Mouse (Mus musculus): ENCODE measurements at regions not wholly inside any gene's neighbourhood (a gene's known extent, or its start where the extent isn't known, plus 50 kb on each side); places are given as distances from the start of the nearest gene placed in this dataset.

DNA sequence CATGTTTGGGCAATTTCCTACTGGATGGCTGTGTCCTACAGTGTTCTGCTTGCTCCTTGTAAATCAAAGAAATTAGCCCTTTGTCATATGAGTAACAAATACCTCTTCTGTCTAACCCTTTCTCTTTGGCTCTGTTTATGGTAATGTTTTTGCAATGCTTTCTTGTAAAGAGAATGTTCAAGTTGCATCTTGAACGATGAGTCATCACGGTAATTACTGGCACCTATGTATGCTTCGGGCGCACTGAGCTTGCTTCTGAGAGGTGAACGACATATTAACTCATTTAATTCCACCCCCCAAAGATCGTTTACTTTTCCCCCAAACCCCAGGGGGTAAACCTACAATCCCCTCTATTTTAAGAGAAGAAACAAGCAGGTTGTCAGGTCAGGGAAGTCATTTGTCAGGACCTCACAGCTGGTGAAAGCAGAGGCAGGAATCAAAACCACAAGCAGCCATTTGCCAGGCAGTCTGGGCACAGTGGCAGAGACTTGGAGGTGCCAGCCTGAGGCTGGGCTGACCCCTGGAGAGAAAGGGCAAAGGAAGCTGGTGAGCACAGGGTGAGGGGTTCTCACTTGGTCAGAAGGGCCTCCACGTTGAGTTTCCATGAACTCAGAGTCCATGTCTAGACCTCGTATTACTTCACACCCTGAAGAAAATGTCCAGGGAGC is 87.6 kb upstream of the Atp1a1 start:
- no peak for DNase-seq

DNA sequence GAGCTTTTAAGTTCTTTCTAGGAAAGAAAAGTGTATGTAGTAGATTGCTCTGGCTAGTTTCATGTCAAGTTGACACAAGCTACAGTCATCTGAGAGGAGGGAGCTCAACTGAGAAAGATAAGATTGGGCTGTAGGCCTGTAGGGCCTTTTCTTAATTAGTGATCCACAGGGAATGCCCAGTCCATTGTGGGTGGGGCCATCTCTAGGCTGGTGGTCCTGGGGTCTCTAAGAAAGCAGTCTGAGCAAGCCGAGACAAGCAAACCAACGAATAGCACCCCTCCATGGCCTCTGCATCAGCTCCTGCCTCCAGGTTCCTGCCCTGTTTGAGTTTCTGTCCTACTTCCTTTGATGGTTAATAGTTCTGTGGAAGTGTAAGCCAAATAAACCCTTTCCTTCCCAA is 86.3 kb upstream of the Atp1a1 start:
- DNase-seq: no peak

DNA sequence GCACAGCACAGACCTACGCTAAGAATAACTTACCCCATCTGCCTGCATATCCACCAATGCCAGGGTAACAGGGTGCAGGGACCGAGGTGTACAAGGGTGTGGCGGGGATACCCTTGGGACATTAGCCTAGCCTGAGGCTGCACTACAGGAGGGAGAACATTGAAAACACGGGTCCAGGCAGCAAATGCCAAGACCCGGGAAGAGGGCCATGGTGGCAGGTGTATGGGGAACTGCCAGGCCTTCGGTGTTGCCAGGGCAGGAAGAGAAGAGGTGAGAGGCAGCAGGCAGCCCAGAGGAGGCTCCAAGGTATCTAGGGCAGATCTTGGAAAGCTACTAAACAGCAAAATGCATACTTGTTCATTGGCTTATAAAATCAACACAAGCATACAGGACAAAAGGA is 85.7 kb upstream of the Atp1a1 start:
- no peak for DNase-seq

DNA sequence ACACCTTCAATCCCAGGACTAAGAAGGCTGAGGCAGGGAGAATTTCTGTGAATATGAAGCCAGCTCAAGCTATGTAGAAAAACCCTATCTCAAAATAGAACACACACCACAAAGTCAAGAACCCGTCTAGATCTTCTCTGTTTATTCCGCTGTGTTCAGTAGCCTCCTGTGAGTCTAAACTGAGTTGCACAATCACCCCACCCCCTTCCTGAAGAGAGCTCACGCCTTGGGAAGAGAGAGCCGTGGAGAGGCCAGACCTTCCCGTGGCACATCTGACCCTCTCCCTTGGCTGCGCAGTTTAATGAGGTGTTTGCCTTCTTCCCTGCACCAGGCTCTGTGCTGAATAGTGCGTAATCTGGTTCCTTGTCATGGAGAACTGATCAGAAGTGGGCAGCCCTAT is 80.7 kb upstream of the Atp1a1 start:
- DNase-seq: peak in 1 of 2 experiments; percentile 33

DNA sequence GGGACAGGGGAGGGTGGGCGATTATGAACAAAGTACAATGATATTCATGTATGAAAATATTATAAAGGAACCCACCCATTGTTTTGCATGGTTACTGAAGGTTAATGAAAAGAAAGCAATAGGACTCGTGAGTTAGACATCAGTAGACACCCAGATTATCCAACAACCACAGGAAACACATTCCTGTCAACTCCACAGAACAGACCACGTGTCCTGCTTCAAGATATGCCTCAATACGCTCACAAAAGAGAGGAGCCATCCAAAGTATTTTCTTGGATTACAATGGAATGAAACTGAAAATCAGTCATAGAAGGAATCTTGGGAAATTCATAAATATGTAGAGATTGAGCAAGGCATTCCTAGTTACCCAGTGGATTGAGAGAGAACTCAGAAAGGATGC is 68.5 kb upstream of the Atp1a1 start:
- no peak for DNase-seq

DNA sequence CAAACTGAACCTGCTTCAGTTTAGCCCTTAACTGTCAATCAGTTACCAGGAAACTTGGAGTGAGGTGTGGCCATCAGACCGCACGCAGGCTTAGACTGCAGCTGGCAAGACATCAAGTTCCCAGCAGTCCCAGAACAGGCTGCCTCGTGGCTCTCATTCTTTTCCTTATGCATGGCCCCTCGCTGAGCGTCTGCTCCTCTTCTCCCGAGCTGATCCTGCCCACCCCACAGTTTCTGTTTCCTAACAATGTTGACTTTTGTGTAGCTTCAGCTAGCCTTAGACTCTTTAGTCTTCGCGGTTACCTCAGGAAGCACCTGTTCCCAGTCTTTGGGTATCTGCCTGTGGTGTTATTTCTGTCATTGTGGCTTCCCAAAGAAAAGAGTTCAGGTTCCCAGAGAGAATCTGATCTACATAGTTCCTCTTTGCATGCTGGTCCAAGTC is 66.1 kb upstream of the Atp1a1 start:
- DNase-seq: peak; percentile 51 to 68

DNA sequence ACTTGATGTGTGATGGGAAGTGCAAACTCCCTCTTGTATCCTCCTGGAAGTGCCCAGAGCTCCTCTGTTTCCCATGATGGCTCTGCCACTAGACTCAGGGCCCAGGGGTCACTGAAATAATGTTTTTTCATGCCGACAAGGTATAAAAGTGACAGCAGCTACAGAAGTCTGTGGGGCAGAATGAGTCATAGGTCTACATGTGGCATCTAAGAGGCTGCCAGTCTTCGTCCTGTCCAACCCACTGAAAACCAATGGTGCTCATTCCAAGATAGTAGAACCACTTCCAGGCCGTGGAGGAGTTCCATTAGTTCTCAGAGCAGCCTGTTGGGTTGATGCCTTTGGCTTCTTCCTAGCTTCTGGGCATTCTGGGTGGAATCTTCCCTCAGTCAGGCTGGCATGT is 65.3 kb upstream of the Atp1a1 start:
- no peak for DNase-seq

DNA sequence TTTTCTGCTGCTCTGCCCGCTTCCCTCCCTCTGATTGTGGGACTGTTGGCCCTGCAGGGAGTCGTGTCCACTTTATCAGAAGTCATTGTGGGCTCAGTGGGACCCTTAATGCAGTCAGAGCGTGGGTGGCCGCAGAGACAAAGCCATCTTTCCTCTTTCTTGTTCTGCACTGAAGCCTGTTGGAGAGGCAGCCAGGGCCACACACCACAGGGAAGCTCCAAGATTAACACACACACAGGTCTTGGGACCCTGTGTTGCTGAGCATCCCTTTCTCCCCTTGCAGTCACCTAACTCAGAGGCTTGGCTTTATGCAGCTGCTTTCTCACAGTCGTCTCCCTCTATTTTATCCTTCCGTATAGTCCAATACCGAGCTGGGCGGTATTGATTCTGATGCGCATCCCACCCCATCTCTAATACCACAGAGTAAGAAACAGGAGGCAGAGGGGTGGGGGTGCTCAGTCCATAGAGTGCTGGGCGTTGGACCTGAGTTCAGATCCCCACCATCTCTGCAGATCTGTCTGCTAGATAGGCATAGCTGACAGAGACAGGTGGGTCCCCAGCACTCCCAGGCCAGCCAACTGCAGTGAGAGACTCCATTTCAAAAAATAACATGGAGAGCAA is 63.4 kb upstream of the Atp1a1 start:
- no peak for DNase-seq

DNA sequence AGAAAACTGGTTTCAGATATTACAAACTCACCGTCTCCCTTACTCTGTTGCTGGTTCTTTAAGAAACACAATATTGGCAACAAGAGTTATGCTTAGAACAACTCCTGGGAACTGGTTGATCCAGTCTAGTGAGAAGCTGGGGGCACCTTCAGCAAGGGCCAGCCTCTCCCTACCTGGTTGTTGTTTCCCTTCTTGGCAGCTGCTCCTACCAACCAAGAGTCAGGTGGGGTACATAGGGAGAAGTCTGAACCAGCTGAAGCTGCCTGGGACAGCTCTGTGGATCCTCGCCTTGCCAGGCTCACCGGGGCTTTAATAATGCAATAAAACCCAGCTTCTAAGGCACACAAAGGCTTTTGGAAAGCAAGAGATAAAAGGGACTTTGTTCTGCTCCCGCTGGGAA is 62.7 kb upstream of the Atp1a1 start:
- peak; percentile 38 to 59 for DNase-seq

DNA sequence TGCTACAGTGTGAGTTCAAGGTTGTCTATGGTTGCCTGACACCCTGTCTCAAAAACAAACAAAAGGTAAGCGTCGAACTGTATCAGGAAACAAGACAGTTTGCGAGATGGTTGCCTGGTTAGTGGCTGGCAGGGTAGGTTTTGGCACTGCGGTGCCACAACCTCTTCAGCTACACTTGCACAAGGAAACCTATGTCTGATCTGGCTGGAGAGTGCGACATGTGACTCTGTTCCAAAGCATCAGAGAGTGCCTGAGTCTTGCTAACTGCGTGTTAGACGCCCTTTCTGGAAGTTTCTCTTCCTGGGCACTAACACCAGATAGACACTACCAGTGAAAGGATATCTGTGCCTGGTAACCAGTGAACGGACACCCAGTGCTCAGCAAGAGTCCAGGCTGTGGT is 62.1 kb upstream of the Atp1a1 start:
- no peak for DNase-seq

DNA sequence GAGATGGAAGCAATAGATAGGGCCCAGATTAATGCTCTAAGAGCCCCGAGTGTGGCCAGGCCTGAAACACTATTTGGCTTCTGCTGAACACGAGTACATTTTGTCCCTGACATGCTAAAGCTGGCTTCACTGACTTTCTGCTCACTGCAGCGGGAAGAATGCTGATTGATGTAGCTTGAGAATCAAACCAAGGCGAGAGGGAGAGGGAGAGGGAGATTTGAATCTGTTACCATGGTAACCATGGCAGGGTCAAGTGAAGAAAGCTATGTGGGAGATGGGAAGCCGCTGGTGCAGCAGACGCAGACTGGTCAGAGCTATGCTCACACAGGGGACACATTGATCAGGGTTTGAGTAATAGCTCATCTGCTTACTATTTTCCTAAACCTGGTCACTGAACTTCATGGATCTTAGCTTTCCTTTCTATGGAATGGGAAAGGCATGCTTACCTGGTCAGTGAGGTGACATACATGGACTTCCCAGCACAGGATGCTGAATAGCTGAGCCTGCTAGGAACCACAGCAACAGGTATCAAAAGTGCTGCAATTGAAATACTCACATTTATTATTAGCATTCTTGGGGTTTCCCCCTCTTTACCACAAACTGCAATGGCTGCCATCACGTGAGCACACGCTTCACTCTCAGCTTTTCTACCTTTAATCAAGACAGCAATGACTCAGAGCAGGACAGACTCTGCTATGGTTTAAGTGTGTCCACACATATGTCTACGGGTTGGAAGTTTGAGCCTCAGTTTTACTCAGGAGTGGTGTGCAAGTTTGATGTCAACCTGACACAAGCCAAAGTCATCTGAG is 56.9 kb upstream of the Atp1a1 start:
- DNase-seq: peak in 1 of 2 experiments; percentile 34

DNA sequence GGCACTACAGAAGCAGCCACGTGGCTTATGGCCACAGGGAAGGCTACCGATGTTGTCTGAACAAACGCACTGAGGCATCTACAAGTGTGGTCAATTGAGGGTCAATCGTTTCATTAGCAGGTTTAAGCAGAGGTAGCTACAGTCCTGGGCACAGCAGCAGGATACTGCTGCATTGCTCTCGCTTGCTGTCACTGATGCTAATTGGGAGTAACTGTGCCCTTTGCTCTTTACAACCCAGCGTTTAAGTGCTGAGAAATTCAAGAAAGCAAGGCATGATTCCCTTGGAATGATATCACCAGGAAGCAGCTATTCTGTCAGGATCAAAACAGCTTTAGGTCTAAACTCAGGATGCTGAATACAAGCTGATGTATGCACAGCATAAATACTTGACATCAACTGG is 56.2 kb upstream of the Atp1a1 start:
- no peak for DNase-seq

DNA sequence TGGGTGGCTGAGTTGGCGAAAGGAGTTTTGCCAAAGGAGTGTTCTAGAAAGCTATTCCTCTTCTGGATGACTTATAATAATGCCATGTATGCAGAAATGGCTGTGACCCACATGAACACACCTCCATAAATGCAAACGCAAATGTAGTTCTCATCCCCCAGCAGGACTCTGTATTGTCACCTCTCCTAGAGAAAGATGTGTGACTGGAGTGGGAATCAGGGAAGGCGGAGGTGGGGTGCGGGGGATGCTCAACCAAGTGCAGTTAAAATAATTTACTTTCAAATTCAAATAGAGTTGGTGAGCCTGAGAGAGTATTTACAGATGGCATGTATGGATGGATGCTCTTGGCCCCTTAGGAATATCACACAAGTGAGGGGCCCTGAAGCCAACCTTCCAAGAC is 55.7 kb upstream of the Atp1a1 start:
- no peak for DNase-seq

DNA sequence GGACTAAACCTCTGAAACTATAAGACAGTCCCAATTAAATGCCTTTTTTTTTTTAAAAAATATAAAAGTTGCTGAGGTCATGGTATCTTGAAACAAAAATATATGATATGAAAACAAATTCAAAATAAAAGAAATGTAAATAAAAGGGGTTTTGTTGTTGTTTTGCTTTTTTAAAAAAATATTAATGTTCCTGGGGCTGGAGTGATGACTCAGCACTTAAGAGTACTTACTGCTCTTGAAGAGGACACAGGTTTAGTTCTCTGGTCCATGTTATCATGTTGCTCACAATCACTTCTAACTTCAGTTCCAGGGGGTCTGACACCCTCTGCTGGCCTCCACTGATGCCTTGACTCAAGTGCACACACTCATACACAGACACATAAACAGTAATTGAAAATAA is 53.5 kb upstream of the Atp1a1 start:
- DNase-seq: no peak

DNA sequence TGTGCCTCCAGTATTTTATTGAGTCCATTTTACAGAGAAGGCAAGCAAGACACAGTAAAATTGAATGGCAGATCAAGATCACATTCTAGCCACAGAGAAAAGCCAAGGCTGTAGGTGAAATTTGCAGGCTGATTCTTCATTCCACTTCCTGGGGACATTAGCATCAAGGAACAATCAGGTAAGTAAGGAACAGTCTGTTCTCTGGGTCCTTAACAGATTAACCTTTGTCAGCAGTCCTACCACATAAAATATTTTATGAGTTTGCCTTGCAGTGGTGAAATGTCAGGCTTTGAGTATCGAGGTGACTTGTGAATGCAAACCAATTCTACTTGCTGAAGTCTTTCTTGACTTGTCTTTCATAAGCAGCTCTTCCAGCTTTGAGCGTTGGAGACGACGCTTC is 50.2 kb upstream of the Atp1a1 start:
- DNase-seq: no peak

All from lung, postnatal 4 days (tissue).